Mouse (Mus musculus) liver, embryonic 12.5 days (tissue): ENCODE measurements at regions not wholly inside any gene's neighbourhood (a gene's known extent, or its start where the extent isn't known, plus 50 kb on each side); places are given as distances from the start of the nearest gene placed in this dataset.

ENCODE experiments used
- ATAC-seq: fragments of 200-750 bp; cut with Nextera tagmentation; 2 replicates; pipeline ENCODE4 v1.8.0; 2017; ENCODE audit warnings: moderate number of reproducible peaks, mild to moderate bottlenecking, moderate library complexity
- H3K27ac ChIP-seq: fragments of 300-500 bp; sonication (generic); 2 replicates; pipeline ENCODE4 v1.5.1; 2016; ENCODE audit warnings: mild to moderate bottlenecking
- H3K27me3 ChIP-seq: fragments of 300-500 bp; sonication (generic); replicated peaks from 2 replicates; pipeline ENCODE4 v1.6.1; 2016; ENCODE audit warnings: mild to moderate bottlenecking, moderate library complexity
- H3K36me3 ChIP-seq: fragments of 300-500 bp; sonication (generic); 2 replicates; pipeline ENCODE4 v1.6.1; 2016; ENCODE audit warnings: mild to moderate bottlenecking, moderate library complexity
- H3K4me1 ChIP-seq: fragments of 300-500 bp; sonication (generic); 2 replicates; pipeline ENCODE4 v1.6.1; 2016
- H3K4me2 ChIP-seq: fragments of 300-500 bp; sonication (generic); 2 replicates; pipeline ENCODE4 v1.6.1; 2016; ENCODE audit warnings: mild to moderate bottlenecking, moderate library complexity
- H3K4me3 ChIP-seq: fragments of 300-500 bp; sonication (generic); 2 replicates; pipeline ENCODE4 v1.5.1; 2016; ENCODE audit warnings: mild to moderate bottlenecking, moderate library complexity
- H3K9ac ChIP-seq: fragments of 300-500 bp; sonication (generic); 2 replicates; pipeline ENCODE4 v1.6.1; 2016; ENCODE audit warnings: mild to moderate bottlenecking, moderate library complexity
- H3K9me3 ChIP-seq: fragments of 300-500 bp; sonication (generic); replicated peaks from 2 replicates; pipeline ENCODE4 v1.6.1; 2016; ENCODE audit warnings: mild to moderate bottlenecking, moderate library complexity
- WGBS: fragments of 180-500 bp; shearing (Covaris S2); methylation state at CpG from one replicate; pipeline ENCODE4 v1.1.7; 2016; ENCODE audit not compliant: insufficient replicate concordance; 5-methylcytosine and 5-hydroxymethylcytosine counted together

DNA sequence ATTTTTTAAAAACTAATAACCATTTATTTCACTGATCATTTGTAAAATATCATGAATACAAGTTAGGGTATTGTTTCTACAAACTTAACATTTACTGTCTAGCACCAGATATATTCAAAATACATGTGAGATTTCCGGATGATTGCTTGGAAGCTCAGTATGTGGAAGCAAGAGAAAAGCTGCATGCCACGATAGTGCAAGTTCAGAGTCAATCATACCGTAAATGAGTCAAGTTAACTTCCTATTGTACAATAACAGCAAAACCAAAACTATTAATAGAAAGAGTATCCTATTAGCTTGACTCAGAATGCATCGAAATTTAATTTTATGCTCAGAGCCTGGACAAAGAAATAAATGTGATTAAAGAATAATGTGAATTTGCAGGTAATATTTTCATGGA lies 1284.6 kb upstream of the Cited2 start:
- ATAC-seq, result no peak
- Histone ChIP-seq H3K36me3 (no peaks in the 10 kb centered on the region), H3K9me3 (no peaks in the 10 kb centered on the region), H3K4me3 (no peak overlapping the region), H3K4me2 (no peak overlapping the region), H3K27ac (no peak overlapping the region), H3K27me3 (no peaks in the 10 kb centered on the region), H3K9ac (no peak overlapping the region), H3K4me1 (no peaks in the 10 kb centered on the region)
- WGBS, result 62% methylated on average over 4 of the region's 4 CpGs

DNA sequence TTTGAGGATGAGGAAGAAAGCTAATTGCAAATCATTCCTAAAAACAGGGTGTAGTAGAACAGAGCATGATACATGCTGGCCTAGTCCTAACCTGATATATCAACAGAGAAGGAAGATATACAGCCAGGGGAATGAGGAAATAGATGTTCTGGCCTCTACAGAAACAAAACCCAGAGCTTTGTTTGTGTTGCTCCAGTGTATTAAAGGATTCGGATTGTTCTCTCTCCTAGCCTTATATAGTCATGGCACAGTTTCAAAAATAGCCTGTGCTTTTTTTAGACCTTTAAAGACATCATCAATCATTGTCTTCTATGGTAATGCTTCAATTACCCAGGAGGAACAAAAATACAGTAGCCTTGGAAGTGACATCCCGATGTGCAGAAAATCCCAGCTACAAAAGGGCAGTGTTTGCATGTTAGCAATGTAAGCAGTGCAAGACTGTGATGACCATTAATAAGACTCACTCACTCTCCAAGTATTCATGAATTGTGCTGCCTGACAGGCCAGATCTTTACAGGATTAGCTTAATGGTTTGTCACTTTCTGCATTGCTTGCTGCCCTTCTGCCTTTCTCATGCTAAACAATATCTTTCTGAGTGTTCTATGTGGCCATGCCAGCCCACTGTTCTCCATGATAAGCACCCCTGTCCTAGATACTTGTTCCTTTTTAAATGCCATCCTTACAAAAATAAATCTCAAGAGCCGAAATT lies 1281.9 kb upstream of the Cited2 start:
- no peaks in the 10 kb centered on the region for H3K36me3 ChIP-seq
- H3K9me3 ChIP-seq, result no peaks in the 10 kb centered on the region
- no peak overlapping the region for H3K4me2 ChIP-seq
- H3K4me3 ChIP-seq, result no peak overlapping the region
- ATAC-seq, result no peak
- no peak overlapping the region for H3K9ac ChIP-seq
- H3K27me3 ChIP-seq, result no peaks in the 10 kb centered on the region
- 48% methylated on average over 3 of the region's 3 CpGs for WGBS
- no peaks in the 10 kb centered on the region for H3K4me1 ChIP-seq
- no peak overlapping the region for H3K27ac ChIP-seq

DNA sequence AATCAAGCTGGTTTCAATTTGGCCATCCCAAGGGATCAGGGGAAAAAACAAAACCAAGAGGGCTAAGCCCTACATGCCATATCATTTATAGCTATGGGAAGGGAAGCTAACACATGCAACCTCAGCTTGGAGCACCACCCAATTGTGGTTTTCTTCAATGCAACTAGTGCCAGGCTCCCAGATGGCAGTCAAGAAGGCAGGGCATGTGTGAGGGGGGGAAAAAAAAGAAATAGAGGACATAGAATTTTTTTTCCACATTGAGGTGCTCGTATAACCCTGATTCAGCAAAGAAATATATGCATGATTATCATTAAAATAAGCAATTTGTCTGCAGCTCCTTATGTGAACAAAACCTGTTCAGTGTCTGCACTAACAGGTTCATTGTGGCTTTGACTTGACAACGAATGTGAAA lies 1281.4 kb upstream of the Cited2 start:
- 46% methylated on average over 2 of the region's 2 CpGs for WGBS
- no peak for ATAC-seq

DNA sequence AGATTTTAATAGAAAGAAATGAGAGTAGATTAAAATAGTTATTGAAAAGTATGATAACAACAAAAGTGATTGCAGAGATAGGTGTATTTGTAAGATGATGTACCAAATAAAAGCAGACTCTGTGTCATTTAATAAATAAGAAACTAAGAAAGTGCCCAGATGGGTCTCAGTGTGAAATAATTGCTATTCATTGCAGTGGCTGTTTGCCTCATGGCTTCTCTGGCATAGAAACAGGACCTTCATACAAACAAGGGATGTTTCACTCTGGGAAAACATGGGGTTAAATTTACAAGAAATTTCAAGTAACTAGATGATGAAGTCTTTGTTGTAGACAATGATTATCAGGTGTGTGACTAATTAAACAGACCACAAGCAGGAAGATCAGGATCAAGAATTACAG lies 1279.1 kb upstream of the Cited2 start:
- Histone ChIP-seq H3K4me3 (no peak overlapping the region), H3K4me2 (no peak overlapping the region), H3K4me1 (no peaks in the 10 kb centered on the region), H3K27me3 (no peaks in the 10 kb centered on the region), H3K9me3 (no peaks in the 10 kb centered on the region), H3K36me3 (no peaks in the 10 kb centered on the region), H3K9ac (no peak overlapping the region), H3K27ac (no peak overlapping the region)
- ATAC-seq, result no peak

More for the DNA sequence above, 1281.4 kb upstream of the Cited2 start:
- no peak overlapping the region for H3K9ac ChIP-seq
- H3K4me3 ChIP-seq, result no peak overlapping the region
- H3K9me3 ChIP-seq, result no peaks in the 10 kb centered on the region
- no peaks in the 10 kb centered on the region for H3K36me3 ChIP-seq
- H3K27ac ChIP-seq, result no peak overlapping the region
- no peaks in the 10 kb centered on the region for H3K27me3 ChIP-seq
- no peak overlapping the region for H3K4me2 ChIP-seq
- H3K4me1 ChIP-seq, result no peaks in the 10 kb centered on the region

DNA sequence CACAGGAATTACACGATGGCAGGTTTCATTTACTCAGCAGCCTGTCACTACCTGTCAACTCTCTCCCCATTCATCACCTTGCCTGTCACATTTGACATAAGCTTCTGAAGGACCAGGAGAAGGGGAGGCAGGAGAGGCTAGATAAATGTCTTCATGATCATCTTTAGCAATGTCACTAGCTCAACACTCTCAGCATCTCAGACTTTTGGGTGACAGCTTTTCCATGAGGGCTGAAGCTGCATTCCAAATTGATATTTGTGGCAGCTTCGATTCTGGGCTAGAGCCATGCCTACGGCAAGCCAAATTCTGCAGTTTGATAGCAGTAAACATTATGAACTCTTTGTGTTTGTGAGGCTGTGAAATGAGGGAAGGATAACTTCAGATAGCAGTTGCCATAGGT lies 1255.1 kb upstream of the Cited2 start:
- no peaks in the 10 kb centered on the region for H3K27me3 ChIP-seq

DNA sequence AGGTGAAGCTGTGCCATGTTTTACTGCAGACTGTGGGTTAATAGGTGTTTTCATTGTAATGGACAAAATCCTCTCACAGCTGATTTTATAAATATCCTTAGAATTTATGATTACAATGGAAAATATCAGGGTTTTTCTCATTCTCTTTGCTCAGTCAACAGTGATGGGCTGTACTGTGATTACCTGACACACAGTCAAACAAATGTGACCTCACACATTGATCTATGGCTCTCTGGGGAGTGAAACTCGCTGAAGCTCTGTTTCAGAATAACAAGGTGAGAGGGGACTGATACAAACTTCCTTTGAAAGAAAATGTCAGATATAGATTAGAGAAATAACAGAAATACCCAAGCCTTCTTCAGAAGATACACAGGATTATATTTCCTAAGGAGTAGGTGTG lies 1253.3 kb upstream of the Cited2 start:
- Histone ChIP-seq H3K27me3 (no peaks in the 10 kb centered on the region), H3K4me2 (no peak overlapping the region), H3K9me3 (no peaks in the 10 kb centered on the region), H3K27ac (no peak overlapping the region), H3K4me1 (no peaks in the 10 kb centered on the region), H3K4me3 (no peak overlapping the region), H3K9ac (no peak overlapping the region), H3K36me3 (no peaks in the 10 kb centered on the region)
- ATAC-seq, result 0 out of 2 replicates have a peak, but pooled peaks have one; percentile 51
- WGBS, result 31% methylated on average over 1 of the region's 1 CpGs

More for the DNA sequence above, 1255.1 kb upstream of the Cited2 start:
- Histone ChIP-seq H3K36me3 (no peaks in the 10 kb centered on the region), H3K4me2 (no peak overlapping the region), H3K4me1 (no peaks in the 10 kb centered on the region), H3K27ac (no peak overlapping the region), H3K4me3 (no peak overlapping the region), H3K9ac (no peak overlapping the region), H3K9me3 (no peaks in the 10 kb centered on the region)
- no peak for ATAC-seq
- WGBS, result 74% methylated on average over 3 of the region's 3 CpGs

DNA sequence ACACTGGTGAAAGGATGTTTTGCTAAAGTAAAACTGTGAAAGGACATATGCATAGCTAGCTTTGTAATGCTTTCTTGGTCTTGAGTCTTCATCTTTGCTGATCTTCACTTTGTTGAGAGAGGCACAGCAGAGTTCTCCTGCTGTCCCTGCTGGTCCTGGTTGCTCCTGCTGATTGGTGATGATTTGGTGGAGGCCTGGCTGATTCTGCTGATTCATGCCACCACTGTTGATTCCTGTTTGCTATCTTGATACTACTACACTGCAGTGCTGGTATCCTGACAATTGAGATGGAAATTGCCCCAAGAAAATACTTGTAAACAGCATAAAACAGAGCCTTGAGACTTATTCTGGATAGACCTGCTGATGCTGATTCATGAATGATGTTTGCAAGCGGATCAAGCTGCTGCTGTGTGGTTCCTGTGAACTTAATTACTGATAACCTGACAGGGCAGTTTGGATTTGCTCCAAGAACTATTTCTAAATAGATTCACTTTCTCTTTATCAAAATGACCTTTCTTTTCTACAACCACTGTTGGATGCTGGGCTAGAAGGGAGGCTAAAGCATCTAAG lies 1249.0 kb upstream of the Cited2 start:
- no peak overlapping the region for H3K4me2 ChIP-seq
- peak; percentile 60; the same call in 1 of the 2 replicates for ATAC-seq
- H3K36me3 ChIP-seq, result no peaks in the 10 kb centered on the region
- H3K4me3 ChIP-seq, result no peak overlapping the region
- H3K9ac ChIP-seq, result no peak overlapping the region
- no peaks in the 10 kb centered on the region for H3K9me3 ChIP-seq
- H3K27ac ChIP-seq, result no peak overlapping the region
- WGBS, result 56% methylated on average over 1 of the region's 1 CpGs
- no peaks in the 10 kb centered on the region for H3K4me1 ChIP-seq
- no peaks in the 10 kb centered on the region for H3K27me3 ChIP-seq

DNA sequence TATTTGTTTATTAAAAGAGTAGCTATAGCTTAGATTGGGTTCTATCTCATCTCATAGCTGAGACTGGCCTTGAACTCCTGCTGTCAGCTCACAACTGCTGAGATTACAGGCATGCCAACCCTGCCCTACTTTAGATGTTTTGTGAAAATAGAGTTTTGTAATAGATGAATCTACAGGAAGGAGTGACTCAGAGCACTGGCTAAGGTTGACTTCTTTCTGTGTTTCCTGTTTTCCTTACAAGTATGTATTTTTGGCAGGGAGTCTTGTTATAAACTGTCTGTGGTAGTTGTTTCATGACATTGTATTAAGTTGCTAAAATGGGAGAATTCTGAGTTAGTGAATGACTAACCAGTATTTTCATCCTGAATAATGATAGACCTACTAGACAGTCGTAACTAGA lies 1224.4 kb upstream of the Cited2 start:
- H3K4me2 ChIP-seq, result no peak overlapping the region
- 56% methylated on average over 1 of the region's 1 CpGs for WGBS
- H3K36me3 ChIP-seq, result no peaks in the 10 kb centered on the region

DNA sequence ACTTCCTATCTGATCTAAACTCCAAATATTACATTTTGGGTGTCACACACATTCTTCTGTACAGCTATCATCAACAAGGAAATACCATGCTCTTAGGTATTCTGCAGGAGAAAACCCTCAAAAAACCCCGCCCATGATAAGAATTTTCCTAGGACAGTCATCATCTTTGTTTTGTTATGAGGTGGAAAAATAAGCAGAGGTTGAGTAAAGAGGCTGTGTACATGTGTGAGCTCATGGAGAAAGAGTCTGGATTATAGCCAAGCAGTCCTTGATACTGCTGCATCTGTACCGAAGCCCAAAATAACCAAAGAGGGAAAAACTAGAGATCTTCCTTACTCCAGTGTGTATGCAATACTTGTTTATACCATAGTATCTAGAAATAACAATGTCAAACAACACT lies 1215.3 kb upstream of the Cited2 start:
- Histone ChIP-seq H3K36me3 (no peaks in the 10 kb centered on the region), H3K4me3 (no peak overlapping the region), H3K9me3 (no peaks in the 10 kb centered on the region), H3K27me3 (no peaks in the 10 kb centered on the region), H3K27ac (no peak overlapping the region), H3K9ac (no peak overlapping the region), H3K4me1 (no peaks in the 10 kb centered on the region), H3K4me2 (no peak overlapping the region)
- WGBS, result 53% methylated on average over 2 of the region's 2 CpGs
- no peak for ATAC-seq

More for the DNA sequence above, 1224.4 kb upstream of the Cited2 start:
- no peak overlapping the region for H3K9ac ChIP-seq
- H3K9me3 ChIP-seq, result no peaks in the 10 kb centered on the region
- H3K4me1 ChIP-seq, result no peaks in the 10 kb centered on the region
- H3K27ac ChIP-seq, result no peak overlapping the region
- ATAC-seq, result no peak
- H3K4me3 ChIP-seq, result no peak overlapping the region
- no peaks in the 10 kb centered on the region for H3K27me3 ChIP-seq

DNA sequence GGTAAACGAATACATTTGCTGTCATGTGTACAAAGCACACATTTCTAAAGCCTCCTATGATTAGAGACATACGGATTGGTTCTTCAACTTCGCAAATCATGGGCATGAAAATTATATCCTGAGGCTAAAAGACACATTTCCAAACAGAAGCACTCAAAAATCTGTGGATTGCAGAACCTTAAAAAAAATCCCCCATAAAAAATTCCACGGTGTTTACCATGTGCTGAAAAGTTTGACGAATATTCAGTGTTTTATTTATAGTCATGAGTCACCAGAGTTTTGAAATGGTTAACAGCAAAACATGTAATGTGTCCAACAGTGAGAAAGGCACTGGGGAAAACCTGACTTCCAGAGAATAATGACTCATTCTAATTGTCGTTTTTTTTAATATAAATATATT lies 1214.9 kb upstream of the Cited2 start:
- no peaks in the 10 kb centered on the region for H3K27me3 ChIP-seq
- ATAC-seq, result no peak
- no peaks in the 10 kb centered on the region for H3K9me3 ChIP-seq
- no peaks in the 10 kb centered on the region for H3K36me3 ChIP-seq
- no peaks in the 10 kb centered on the region for H3K4me1 ChIP-seq
- no peak overlapping the region for H3K27ac ChIP-seq
- WGBS, result 64% methylated on average over 6 of the region's 6 CpGs
- no peak overlapping the region for H3K4me2 ChIP-seq
- H3K4me3 ChIP-seq, result no peak overlapping the region
- H3K9ac ChIP-seq, result no peak overlapping the region

DNA sequence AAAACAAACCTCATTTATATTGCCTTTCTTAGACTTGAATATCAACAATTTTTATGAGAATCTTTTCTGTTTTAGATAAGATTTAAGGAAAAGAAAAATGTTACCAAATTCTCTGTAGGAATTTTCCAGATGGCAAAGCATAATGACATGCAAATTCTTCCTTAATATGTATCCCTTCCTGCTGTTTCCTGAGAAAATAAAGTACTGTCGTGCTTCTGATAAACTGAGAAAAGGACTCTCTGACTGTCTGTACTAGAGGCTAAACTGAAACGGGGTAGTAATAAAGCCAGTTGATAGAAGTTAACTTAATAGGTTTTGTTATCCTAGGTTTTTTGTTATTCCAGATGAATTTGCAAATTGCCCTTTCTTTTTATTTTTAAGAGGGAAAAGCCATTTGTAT lies 1208.4 kb upstream of the Cited2 start:
- no peak for ATAC-seq
- H3K36me3 ChIP-seq, result no peaks in the 10 kb centered on the region
- no peak overlapping the region for H3K9ac ChIP-seq
- H3K4me2 ChIP-seq, result no peak overlapping the region
- 64% methylated on average over 2 of the region's 2 CpGs for WGBS
- no peaks in the 10 kb centered on the region for H3K27me3 ChIP-seq
- no peaks in the 10 kb centered on the region for H3K4me1 ChIP-seq
- H3K4me3 ChIP-seq, result no peak overlapping the region
- H3K27ac ChIP-seq, result no peak overlapping the region
- H3K9me3 ChIP-seq, result no peaks in the 10 kb centered on the region

DNA sequence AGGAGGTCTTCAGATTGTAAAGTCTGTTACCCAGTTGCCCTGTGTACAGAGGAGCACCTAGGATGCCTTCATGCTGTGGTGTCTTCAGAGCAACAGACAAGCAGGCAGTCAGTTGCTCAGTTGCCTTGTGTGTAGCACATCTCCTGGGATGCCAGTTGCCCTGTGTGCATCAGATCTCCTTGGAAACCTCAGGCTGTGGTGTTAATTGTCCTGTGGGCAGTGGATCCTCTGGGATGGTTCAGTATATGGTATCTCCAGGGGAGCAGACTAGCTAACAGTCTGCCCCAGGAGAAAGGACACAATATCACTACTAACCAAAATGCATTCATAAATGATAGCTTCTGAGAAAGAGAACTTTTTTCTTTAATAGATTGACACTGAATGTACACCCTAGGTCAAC lies 1201.1 kb upstream of the Cited2 start:
- no peak overlapping the region for H3K4me2 ChIP-seq
- H3K9ac ChIP-seq, result no peak overlapping the region
- no peaks in the 10 kb centered on the region for H3K36me3 ChIP-seq
- H3K27me3 ChIP-seq, result no peaks in the 10 kb centered on the region
- no peaks in the 10 kb centered on the region for H3K4me1 ChIP-seq
- H3K4me3 ChIP-seq, result no peak overlapping the region
- H3K9me3 ChIP-seq, result no peaks in the 10 kb centered on the region
- no peak overlapping the region for H3K27ac ChIP-seq
- ATAC-seq, result no peak

DNA sequence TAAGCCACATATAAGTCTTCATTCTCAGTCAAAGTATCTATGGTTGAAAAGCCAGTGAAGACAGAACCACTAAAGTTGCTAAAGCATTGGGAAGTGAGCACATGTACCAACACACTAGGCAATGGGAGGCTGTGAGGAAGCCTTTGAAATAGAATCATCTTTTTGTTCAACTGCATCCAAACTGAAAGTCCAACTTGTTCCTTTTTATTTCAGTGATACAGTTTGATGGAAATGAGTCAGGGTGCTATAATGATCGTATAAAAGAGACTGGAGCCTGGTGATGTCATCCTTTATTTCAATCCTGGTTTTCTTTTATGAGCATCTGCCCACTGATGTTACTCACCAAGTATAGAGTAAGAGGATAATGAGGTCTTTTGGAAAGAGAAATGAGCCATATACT lies 1198.9 kb upstream of the Cited2 start:
- no peak overlapping the region for H3K4me3 ChIP-seq
- no peaks in the 10 kb centered on the region for H3K9me3 ChIP-seq
- 63% methylated on average over 1 of the region's 1 CpGs for WGBS
- no peaks in the 10 kb centered on the region for H3K36me3 ChIP-seq
- H3K9ac ChIP-seq, result no peak overlapping the region
- H3K27ac ChIP-seq, result no peak overlapping the region
- H3K4me2 ChIP-seq, result no peak overlapping the region
- no peak for ATAC-seq
- H3K4me1 ChIP-seq, result no peaks in the 10 kb centered on the region
- no peaks in the 10 kb centered on the region for H3K27me3 ChIP-seq
